Mouse (Mus musculus) limb, embryonic 11.5 days (tissue): Measurements from ENCODE around the gene Wfdc2. TPM values are rescaled to one million over a fixed set of nuclear protein-coding genes. Genes with fewer than 3 reads are reported as not detected.

ENCODE experiments used
- ATAC-seq: fragments of 200-750 bp; cut with Nextera tagmentation; 2 replicates; pipeline ENCODE4 v1.8.0; 2017; ENCODE audit warnings: low read depth; ENCODE audit not compliant: insufficient number of reproducible peaks, low FRiP score, low TSS enrichment
- DNase-seq: peaks from one replicate; pipeline ENCODE4 v3.0.0-alpha.2; 2015; ENCODE audit warnings: low spot score
- H3K27ac ChIP-seq: fragments of 300-500 bp; sonication (generic); replicated peaks from 2 replicates; pipeline ENCODE4 v1.5.1; 2014; ENCODE audit warnings: low read depth, mild to moderate bottlenecking, low read length
- H3K27me3 ChIP-seq: fragments of 300-500 bp; sonication (generic); 2 replicates; pipeline ENCODE4 v1.6.1; 2014; ENCODE audit warnings: mild to moderate bottlenecking, low read length, mixed read lengths; ENCODE audit not compliant: control insufficient read depth, insufficient read depth
- H3K36me3 ChIP-seq: fragments of 300-500 bp; sonication (generic); 2 replicates; pipeline ENCODE4 v1.6.1; 2014; ENCODE audit warnings: mild to moderate bottlenecking, low read length, moderate library complexity, mixed read lengths; ENCODE audit not compliant: control insufficient read depth, insufficient read depth
- H3K4me1 ChIP-seq: fragments of 300-500 bp; sonication (generic); 2 replicates; pipeline ENCODE4 v1.6.1; 2014; ENCODE audit warnings: low read length, mixed read lengths; ENCODE audit not compliant: control insufficient read depth, insufficient read depth
- H3K4me2 ChIP-seq: fragments of 300-500 bp; sonication (generic); 2 replicates; pipeline ENCODE4 v1.6.1; 2014; ENCODE audit warnings: low read depth, mild to moderate bottlenecking, moderate library complexity; ENCODE audit not compliant: severe bottlenecking
- H3K4me3 ChIP-seq: fragments of 300-500 bp; sonication (generic); 2 replicates; pipeline ENCODE4 v1.5.1; 2014; ENCODE audit warnings: low read depth, low read length
- H3K9ac ChIP-seq: fragments of 300-500 bp; sonication (generic); 2 replicates; pipeline ENCODE4 v1.6.1; 2014; ENCODE audit warnings: mild to moderate bottlenecking, low read length
- H3K9me3 ChIP-seq: fragments of 300-500 bp; sonication (generic); 2 replicates; pipeline ENCODE4 v1.6.1; 2016; ENCODE audit warnings: low read length; ENCODE audit not compliant: control insufficient read depth
- WGBS: fragments of 180-500 bp; shearing (Covaris S2); extraction: QIAGEN DNeasy Blood & Tissue Kit; methylation state at CpG from one replicate; pipeline ENCODE4 v1.1.7; 2014; 5-methylcytosine and 5-hydroxymethylcytosine counted together
- polyA plus RNA-seq: library from polyadenylated mRNA; unstranded; fragments of >200 nt; fragmentation: Nextera tagmentation; extraction: Ambion mirVana; gene quantifications from 2 replicates; pipeline ENCODE4 v1.2.1, GENCODE M21; 2014

The Wfdc2 gene
- 38.7 and 38.9 TPM in 2 replicates for polyA plus RNA-seq

DNA sequence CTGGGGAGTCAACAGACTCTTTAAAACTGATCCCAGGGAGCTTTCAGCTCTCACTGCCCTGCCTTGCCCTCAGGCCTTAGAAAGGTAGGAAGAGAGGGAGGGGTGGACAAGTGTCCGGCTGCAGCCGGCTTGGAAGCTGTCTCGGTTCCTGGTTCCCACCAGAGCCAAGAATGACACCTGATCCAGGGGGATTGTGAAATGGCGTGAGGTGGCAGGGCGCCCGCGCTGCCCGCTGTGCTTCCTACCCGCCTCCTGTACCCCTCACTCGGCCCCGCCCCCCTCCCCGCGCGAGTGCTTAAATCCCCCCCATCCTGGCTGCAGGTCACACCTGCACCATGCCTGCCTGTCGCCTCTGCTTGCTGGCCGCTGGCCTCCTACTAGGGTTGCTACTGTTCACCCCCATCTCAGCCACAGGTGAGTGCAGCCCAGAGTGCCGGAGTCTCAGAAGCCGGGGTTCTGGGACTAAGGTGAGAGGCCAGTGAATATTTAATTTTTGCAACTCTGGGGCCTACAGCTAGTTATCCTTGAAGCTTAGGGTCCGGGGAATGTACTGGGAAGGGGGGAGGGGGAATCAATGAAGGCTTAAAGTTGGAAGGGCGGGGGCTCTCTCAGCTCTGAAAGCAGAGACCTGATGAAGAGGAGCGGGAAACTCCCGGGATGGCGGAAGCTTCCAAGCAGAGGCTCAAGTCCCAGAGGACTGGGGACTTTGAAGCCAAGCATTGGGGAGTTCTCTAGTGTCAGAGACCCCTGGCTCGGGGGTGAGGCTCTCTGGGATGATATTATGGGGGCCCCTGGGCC lies at the start of gene Wfdc2:
Wfdc2 (plus strand) TSS at position 23 of the 798 bp plus-strand sequence.
- Histone ChIP-seq H3K4me2 (peak within 1 kb of the TSS; percentile 65), H3K27me3 (no peaks in the 10 kb centered on the region), H3K36me3 (no peaks in the 10 kb centered on the region), H3K9ac (peak within 1 kb of the TSS; percentile 59), H3K9me3 (no peaks in the 10 kb centered on the region), H3K4me3 (peak within 1 kb of the TSS; percentile 36), H3K27ac (peak within 1 kb of the TSS; percentile 3; the same call in 1 of the 2 replicates), H3K4me1 (peaks cover 17% of the 10 kb centered on the region)
- WGBS: 1% methylated on average over 24 of the region's 24 CpGs
- DNase-seq (peak; percentile 47), ATAC-seq (peak; percentile 41)

DNA sequence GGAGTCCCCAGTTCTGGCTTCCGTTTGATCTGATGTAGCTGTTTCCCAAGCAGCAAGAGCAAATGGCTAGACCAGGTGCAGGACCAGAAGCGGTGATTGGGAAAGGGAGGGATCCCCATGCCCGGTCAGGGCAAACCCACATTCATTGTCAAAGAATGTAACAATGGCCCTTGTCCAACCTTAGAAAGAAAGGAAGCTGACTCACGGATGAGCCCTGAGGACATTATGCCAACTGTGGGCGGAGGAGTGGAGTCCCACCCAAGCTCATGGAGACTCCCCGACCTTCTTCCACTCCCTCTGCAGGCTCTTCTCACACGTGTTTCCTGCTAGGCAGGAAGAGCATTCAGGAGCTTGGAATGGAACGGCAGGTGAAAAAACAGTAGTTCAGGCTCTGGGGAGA lies 48.8 kb upstream of the Wfdc2 start:
- ATAC-seq: no peak
- no peaks in the 10 kb centered on the region for H3K27me3 ChIP-seq

DNA sequence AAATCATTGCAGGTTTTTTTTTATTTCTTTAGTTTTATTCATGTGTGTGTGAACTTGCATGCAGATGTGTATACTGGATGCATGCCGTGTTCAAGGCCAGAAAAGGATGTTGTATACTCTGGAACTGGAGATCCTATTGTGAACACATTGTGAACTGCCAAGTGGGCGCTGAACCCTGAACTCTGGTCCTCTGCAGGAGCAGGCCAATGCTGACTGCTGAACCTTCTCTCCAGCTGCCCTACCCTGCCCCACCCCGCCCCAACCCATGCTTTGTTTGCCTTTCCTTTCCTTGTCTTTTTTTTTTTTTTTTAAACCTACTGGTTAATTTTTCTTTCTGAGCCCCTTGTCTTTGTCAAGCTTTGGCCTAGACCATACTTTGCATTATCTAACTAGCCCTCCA lies 47.3 kb upstream of the Wfdc2 start:
- no peaks in the 10 kb centered on the region for H3K9me3 ChIP-seq
- WGBS: 84% methylated on average over 3 of the region's 3 CpGs
- no peak overlapping the region for H3K4me2 ChIP-seq
- no peaks in the 10 kb centered on the region for H3K27me3 ChIP-seq
- ATAC-seq: no peak
- no peaks in the 10 kb centered on the region for H3K4me1 ChIP-seq
- H3K4me3 ChIP-seq: no peak overlapping the region
- no peak overlapping the region for H3K27ac ChIP-seq
- H3K9ac ChIP-seq: no peak overlapping the region
- DNase-seq: no peak
- H3K36me3 ChIP-seq: no peaks in the 10 kb centered on the region

More for the DNA sequence above, 48.8 kb upstream of the Wfdc2 start:
- no peaks in the 10 kb centered on the region for H3K9me3 ChIP-seq
- no peaks in the 10 kb centered on the region for H3K4me1 ChIP-seq
- no peak overlapping the region for H3K4me2 ChIP-seq
- DNase-seq: no peak
- H3K27ac ChIP-seq: no peak overlapping the region
- H3K36me3 ChIP-seq: no peaks in the 10 kb centered on the region
- 78% methylated on average over 8 of the region's 8 CpGs for WGBS
- no peak overlapping the region for H3K4me3 ChIP-seq
- no peak overlapping the region for H3K9ac ChIP-seq

- Histone ChIP-seq H3K9ac (no peak overlapping the region), H3K4me1 (no peaks in the 10 kb centered on the region), H3K9me3 (no peaks in the 10 kb centered on the region), H3K4me3 (no peak overlapping the region), H3K27ac (no peak overlapping the region), H3K36me3 (no peaks in the 10 kb centered on the region), H3K27me3 (no peaks in the 10 kb centered on the region), H3K4me2 (no peak overlapping the region)
- no peak for DNase-seq
- WGBS: 84% methylated on average over 9 of the region's 9 CpGs
- no peak for ATAC-seq
These were observed 46.3 kb upstream of the Wfdc2 start for GRCm38 (mm10) chr2:164515897-164516296.

GRCm38 (mm10) chr2:164516592-164516991 lies 45.6 kb upstream of the Wfdc2 start:
- H3K4me3 ChIP-seq: no peak overlapping the region
- DNase-seq (no peak), ATAC-seq (no peak)
- H3K36me3 ChIP-seq: no peaks in the 10 kb centered on the region
- H3K27ac ChIP-seq: no peak overlapping the region
- H3K4me2 ChIP-seq: no peak overlapping the region
- WGBS: 95% methylated on average over 11 of the region's 11 CpGs
- no peaks in the 10 kb centered on the region for H3K9me3 ChIP-seq
- no peaks in the 10 kb centered on the region for H3K4me1 ChIP-seq
- no peak overlapping the region for H3K9ac ChIP-seq
- H3K27me3 ChIP-seq: no peaks in the 10 kb centered on the region

DNA sequence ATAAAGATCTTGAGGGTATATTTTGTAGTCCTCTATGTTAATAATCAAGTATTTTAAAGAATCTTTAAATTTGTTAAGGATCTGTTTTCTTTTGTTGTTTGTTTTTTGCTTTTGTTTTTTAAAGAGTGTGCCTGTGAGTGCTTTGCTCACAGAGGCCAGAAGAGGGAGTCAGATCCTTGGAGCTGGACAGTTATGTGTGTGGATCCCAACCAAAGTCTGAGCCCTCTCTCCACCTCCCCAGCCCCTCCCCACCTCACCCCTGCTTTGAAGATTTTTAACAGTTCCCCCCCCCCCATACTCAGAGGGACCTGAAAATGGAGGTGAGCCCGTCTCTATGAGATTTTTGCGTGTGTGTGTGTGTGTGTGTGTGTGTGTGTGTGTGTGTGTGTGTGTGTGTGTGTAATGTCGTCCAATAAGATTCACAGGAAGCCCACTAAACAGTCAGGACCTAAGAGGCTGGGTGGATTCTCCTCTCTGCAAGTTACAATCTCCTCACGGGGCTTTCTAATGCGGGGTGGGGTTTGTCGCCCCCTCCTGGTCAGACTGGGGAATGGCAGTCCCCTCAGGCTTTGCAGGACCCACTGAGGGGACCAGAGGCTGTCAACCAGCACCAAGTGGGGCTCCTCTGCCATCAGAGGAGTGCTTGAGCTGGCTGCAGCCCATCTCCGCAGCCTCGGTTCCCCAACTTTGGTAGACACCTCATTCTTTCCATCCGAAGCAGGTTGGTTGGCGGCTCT lies 44.6 kb upstream of the Wfdc2 start:
- H3K4me1 ChIP-seq: 0 out of 2 replicates have a peak, but pooled peaks cover 3% of the 10 kb centered on the region

GRCm38 (mm10) chr2:164518266-164519170 lies 43.7 kb upstream of the Wfdc2 start:
- Histone ChIP-seq H3K9ac (no peak overlapping the region), H3K4me2 (no peak overlapping the region), H3K4me1 (0 out of 2 replicates have a peak, but pooled peaks cover 3% of the 10 kb centered on the region), H3K27ac (no peak overlapping the region), H3K27me3 (no peaks in the 10 kb centered on the region), H3K9me3 (no peaks in the 10 kb centered on the region), H3K4me3 (no peak overlapping the region), H3K36me3 (no peaks in the 10 kb centered on the region)
- no peak for DNase-seq
- 54% methylated on average over 11 of the region's 11 CpGs for WGBS
- no peak for ATAC-seq

More for the DNA sequence above, 44.6 kb upstream of the Wfdc2 start:
- Histone ChIP-seq H3K27ac (no peak overlapping the region), H3K9me3 (no peaks in the 10 kb centered on the region), H3K36me3 (no peaks in the 10 kb centered on the region), H3K9ac (no peak overlapping the region), H3K4me2 (no peak overlapping the region), H3K27me3 (no peaks in the 10 kb centered on the region), H3K4me3 (no peak overlapping the region)
- DNase-seq (peak; percentile 65), ATAC-seq (no peak)
- WGBS: 31% methylated on average over 10 of the region's 10 CpGs

GRCm38 (mm10) chr2:164519171-164519526 lies 43.1 kb upstream of the Wfdc2 start:
- no peak overlapping the region for H3K4me3 ChIP-seq
- ATAC-seq (no peak), DNase-seq (no peak)
- no peak overlapping the region for H3K4me2 ChIP-seq
- H3K9me3 ChIP-seq: no peaks in the 10 kb centered on the region
- no peaks in the 10 kb centered on the region for H3K27me3 ChIP-seq
- WGBS: 51% methylated on average over 6 of the region's 6 CpGs
- H3K4me1 ChIP-seq: 0 out of 2 replicates have a peak, but pooled peaks cover 3% of the 10 kb centered on the region
- H3K36me3 ChIP-seq: no peaks in the 10 kb centered on the region
- no peak overlapping the region for H3K9ac ChIP-seq
- no peak overlapping the region for H3K27ac ChIP-seq
